Mouse (Mus musculus): ENCODE measurements around the gene Klc4.

- TF ChIP-seq CTCF (IDR thresholded peaks at IDR 0.05; ENCODE audit: control insufficient read depth, insufficient read depth, insufficient replicate concordance, low read depth, low read length) (no peak), POLR2A (IDR thresholded peaks at IDR 0.05; ENCODE audit: control insufficient read depth, low read depth, low read length) (no peak)
These were observed 56.9 kb downstream of the Klc4 start for GRCm38 (mm10) chr17:46588913-46589312.
